Mouse (Mus musculus) heart, embryonic 15.5 days (tissue): Measurements from ENCODE around the gene Gm5108. TPM values are rescaled to one million over a fixed set of nuclear protein-coding genes. Genes with fewer than 3 reads are reported as not detected.
A peak's percentile ranks its signal among the peaks of the same experiment; 100 is the strongest.

Source experiments
- ATAC-seq: fragments of 200-750 bp; cut with Nextera tagmentation; replicated peaks from 2 replicates; pipeline ENCODE4 v1.8.0; 2017; ENCODE audit warnings: low read depth, moderate TSS enrichment; ENCODE audit not compliant: insufficient number of reproducible peaks, insufficient read depth, low FRiP score
- H3K27ac ChIP-seq: fragments of 300-500 bp; sonication (generic); 2 replicates; pipeline ENCODE4 v1.5.1; 2015; ENCODE audit warnings: mild to moderate bottlenecking, inconsistent platforms
- H3K27me3 ChIP-seq: fragments of 300-500 bp; sonication (generic); 2 replicates; pipeline ENCODE4 v1.6.1; 2015; ENCODE audit warnings: inconsistent platforms
- H3K36me3 ChIP-seq: fragments of 300-500 bp; sonication (generic); 2 replicates; pipeline ENCODE4 v1.6.1; 2015; ENCODE audit warnings: mild to moderate bottlenecking, inconsistent platforms
- H3K4me1 ChIP-seq: fragments of 300-500 bp; sonication (generic); replicated peaks from 2 replicates; pipeline ENCODE4 v1.6.1; 2015; ENCODE audit warnings: inconsistent platforms
- H3K4me2 ChIP-seq: fragments of 300-500 bp; sonication (generic); 2 replicates; pipeline ENCODE4 v1.6.1; 2015; ENCODE audit warnings: inconsistent platforms, mild to moderate bottlenecking, moderate library complexity
- H3K4me3 ChIP-seq: fragments of 300-500 bp; sonication (generic); 2 replicates; pipeline ENCODE4 v1.5.1; 2015; ENCODE audit warnings: mild to moderate bottlenecking, inconsistent platforms
- H3K9ac ChIP-seq: fragments of 300-500 bp; sonication (generic); 2 replicates; pipeline ENCODE4 v1.6.1; 2015; ENCODE audit warnings: mild to moderate bottlenecking, inconsistent platforms
- H3K9me3 ChIP-seq: fragments of 300-500 bp; sonication (generic); replicated peaks from 2 replicates; pipeline ENCODE4 v1.6.1; 2016; ENCODE audit warnings: inconsistent platforms
- WGBS: fragments of 180-500 bp; shearing (Covaris S2); methylation state at CpG from one replicate; pipeline ENCODE4 v1.1.7; 2015; ENCODE audit warnings: mixed read lengths; 5-methylcytosine and 5-hydroxymethylcytosine counted together
- polyA plus RNA-seq: library from polyadenylated mRNA; unstranded; fragments of >200 nt; fragmentation: Nextera tagmentation; extraction: Ambion mirVana; gene quantifications from 2 replicates; pipeline ENCODE4 v1.2.1, GENCODE M21; 2015

The Gm5108 gene
- polyA plus RNA-seq, 1 experiment from 2014 or later, result not detected

DNA sequence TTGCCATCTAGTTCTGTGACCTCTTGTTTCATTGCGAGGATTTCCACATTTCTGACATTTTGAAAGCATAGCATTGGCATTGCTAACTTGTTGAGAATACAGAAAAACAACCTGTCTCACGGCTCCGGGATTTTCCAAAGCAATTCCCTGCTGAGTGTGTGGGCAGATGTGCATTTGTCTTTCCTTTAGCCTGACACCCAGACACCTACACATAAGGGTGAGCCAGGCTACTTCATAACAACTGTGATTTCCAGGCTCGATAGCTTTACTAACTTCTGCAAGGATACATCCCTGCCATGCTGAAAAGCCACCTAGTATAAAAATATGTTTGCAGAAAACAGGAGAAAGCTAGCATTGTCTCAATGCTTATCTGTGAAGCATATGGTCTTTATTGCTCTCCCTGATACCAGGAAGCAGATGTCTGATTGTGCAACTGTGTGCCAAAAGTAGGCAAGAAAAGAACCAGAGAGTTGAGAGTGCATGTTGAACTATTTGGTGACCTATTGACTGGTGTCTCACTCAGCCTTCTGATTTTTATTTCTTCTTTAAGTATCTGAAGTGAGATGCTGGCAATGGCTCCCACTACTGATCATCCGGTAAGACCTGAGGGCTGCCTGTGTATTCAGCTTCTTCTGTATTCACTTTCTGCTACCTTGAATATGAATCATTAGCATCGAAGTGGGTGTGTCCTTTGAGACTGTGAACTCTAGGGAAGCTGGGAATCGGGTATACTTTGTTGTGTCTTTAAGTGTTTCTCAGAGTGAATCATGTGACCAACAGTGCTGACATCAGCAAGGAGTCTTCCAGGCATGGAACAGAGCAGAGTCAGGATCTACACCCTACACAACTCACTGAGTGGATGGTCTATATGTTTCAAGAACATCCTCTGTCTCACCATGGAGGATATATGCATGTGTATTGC is 20.5 kb downstream of the Gm5108 start:
- Histone ChIP-seq H3K9me3 (no peaks in the 10 kb centered on the region), H3K36me3 (no peaks in the 10 kb centered on the region), H3K27ac (no peak overlapping the region), H3K4me3 (no peak overlapping the region), H3K27me3 (no peaks in the 10 kb centered on the region), H3K4me2 (no peak overlapping the region), H3K9ac (no peak overlapping the region), H3K4me1 (no peaks in the 10 kb centered on the region)
- no peak for ATAC-seq
- WGBS, result 70% methylated on average over 7 of the region's 7 CpGs

- Histone ChIP-seq H3K4me1 (no peaks in the 10 kb centered on the region), H3K27me3 (no peaks in the 10 kb centered on the region), H3K9me3 (no peaks in the 10 kb centered on the region), H3K4me2 (no peak overlapping the region), H3K27ac (no peak overlapping the region), H3K36me3 (no peaks in the 10 kb centered on the region), H3K9ac (no peak overlapping the region), H3K4me3 (no peak overlapping the region)
- WGBS, result 73% methylated on average over 7 of the region's 7 CpGs
- ATAC-seq, result no peak
Observed at GRCm38 (mm10) chr5:67969536-67969935, 28.1 kb downstream of the Gm5108 start.

GRCm38 (mm10) chr5:67981946-67982526 is 40.6 kb downstream of the Gm5108 start:
- Histone ChIP-seq H3K9me3 (no peaks in the 10 kb centered on the region), H3K27me3 (no peaks in the 10 kb centered on the region), H3K4me1 (no peaks in the 10 kb centered on the region), H3K36me3 (no peaks in the 10 kb centered on the region), H3K27ac (no peak overlapping the region), H3K9ac (no peak overlapping the region), H3K4me3 (no peak overlapping the region), H3K4me2 (no peak overlapping the region)
- WGBS, result 57% methylated on average over 3 of the region's 3 CpGs
- no peak for ATAC-seq

- Histone ChIP-seq H3K9me3 (no peaks in the 10 kb centered on the region), H3K27me3 (no peaks in the 10 kb centered on the region), H3K27ac (no peak overlapping the region), H3K4me3 (no peak overlapping the region), H3K4me1 (no peaks in the 10 kb centered on the region), H3K4me2 (no peak overlapping the region), H3K36me3 (no peaks in the 10 kb centered on the region), H3K9ac (no peak overlapping the region)
- no peak for ATAC-seq
Observed at GRCm38 (mm10) chr5:67990426-67990825, 49.0 kb downstream of the Gm5108 start.

DNA sequence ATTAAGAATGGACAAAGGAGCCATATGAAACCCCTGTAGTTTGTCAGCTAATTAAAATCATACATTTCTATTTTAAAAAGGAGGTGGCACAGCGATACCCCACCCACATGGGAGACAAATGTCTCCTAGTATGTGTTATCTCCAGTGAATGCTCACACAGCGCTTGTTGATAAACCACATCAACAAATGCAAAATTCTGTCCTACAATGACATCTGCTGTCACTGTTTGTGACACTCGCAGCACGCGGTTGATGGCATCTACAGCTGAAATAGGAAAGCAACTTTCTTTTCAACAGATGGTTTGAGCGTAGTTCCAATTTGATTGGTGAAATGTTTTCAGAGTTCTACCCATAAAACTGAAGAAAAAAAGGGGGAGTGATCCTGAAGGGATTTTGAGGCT is 61.1 kb downstream of the Gm5108 start:
- Histone ChIP-seq H3K27me3 (no peaks in the 10 kb centered on the region), H3K36me3 (no peaks in the 10 kb centered on the region), H3K4me2 (no peak overlapping the region), H3K27ac (no peak overlapping the region), H3K9me3 (no peaks in the 10 kb centered on the region), H3K4me3 (no peak overlapping the region), H3K4me1 (no peaks in the 10 kb centered on the region), H3K9ac (no peak overlapping the region)
- ATAC-seq, result no peak
- WGBS, result 83% methylated on average over 6 of the region's 6 CpGs

DNA sequence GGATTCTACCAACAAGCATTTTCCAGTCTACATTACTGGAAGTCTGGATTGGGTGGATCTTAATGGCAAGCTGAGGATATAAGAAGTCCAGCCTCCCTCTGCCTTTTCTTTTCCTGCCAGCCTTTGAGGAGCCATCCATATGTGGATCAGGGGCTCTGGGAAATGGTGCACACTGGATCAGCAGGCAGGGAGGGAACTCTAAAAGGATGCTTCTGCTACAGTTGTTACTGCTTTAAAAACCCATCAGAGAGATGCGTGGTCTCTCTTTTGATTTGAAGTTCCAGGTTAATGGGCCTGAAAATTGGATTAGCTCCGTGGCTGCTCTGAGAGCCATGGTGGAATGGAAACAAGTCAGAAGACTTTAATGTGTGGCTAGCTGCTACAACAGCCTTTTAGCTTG is 62.4 kb downstream of the Gm5108 start:
- Histone ChIP-seq H3K4me3 (no peak overlapping the region), H3K9ac (no peak overlapping the region), H3K4me1 (no peaks in the 10 kb centered on the region), H3K4me2 (no peak overlapping the region), H3K27me3 (no peaks in the 10 kb centered on the region), H3K36me3 (no peaks in the 10 kb centered on the region), H3K27ac (no peak overlapping the region), H3K9me3 (no peaks in the 10 kb centered on the region)
- WGBS, result 61% methylated on average over 2 of the region's 2 CpGs
- no peak for ATAC-seq

DNA sequence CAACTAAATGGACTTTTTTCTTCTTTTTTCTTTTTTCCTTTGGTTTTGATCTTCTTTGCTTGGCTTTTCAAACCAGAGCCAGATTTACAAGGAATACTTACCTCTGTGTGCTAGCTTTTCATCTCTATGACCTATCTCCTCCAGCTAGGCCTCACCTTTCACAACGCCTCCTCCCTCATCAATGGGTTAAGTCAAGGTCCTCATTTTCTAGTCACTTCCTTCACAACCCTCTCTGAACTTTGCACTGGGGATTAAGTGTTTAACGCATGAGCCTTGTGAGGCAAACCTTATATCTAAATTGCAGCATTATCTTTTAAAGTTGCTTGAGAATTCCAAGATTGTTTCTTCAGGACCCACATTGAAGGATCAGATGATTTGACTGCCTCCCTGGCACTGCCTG is 63.0 kb downstream of the Gm5108 start:
- no peak for ATAC-seq
- Histone ChIP-seq H3K27me3 (no peaks in the 10 kb centered on the region), H3K27ac (no peak overlapping the region), H3K4me3 (no peak overlapping the region), H3K4me1 (no peaks in the 10 kb centered on the region), H3K4me2 (no peak overlapping the region), H3K36me3 (no peaks in the 10 kb centered on the region), H3K9me3 (no peaks in the 10 kb centered on the region), H3K9ac (no peak overlapping the region)
- WGBS, result 86% methylated on average over 2 of the region's 2 CpGs

GRCm38 (mm10) chr5:68007074-68007473 is 65.6 kb downstream of the Gm5108 start:
- H3K4me2 ChIP-seq, result no peak overlapping the region
- H3K4me3 ChIP-seq, result no peak overlapping the region
- H3K9ac ChIP-seq, result no peak overlapping the region
- no peaks in the 10 kb centered on the region for H3K27me3 ChIP-seq
- WGBS, result 60% methylated on average over 4 of the region's 4 CpGs
- no peak overlapping the region for H3K27ac ChIP-seq
- ATAC-seq, result no peak
- no peaks in the 10 kb centered on the region for H3K36me3 ChIP-seq
- no peaks in the 10 kb centered on the region for H3K9me3 ChIP-seq
- H3K4me1 ChIP-seq, result 0 out of 2 replicates have a peak, but pooled peaks cover 9% of the 10 kb centered on the region

- Histone ChIP-seq H3K4me1 (0 out of 2 replicates have a peak, but pooled peaks cover 12% of the 10 kb centered on the region), H3K36me3 (no peaks in the 10 kb centered on the region), H3K27ac (peak overlapping the region; percentile 25; the same call in 1 of the 2 replicates), H3K27me3 (no peaks in the 10 kb centered on the region), H3K4me3 (no peak overlapping the region), H3K4me2 (no peak overlapping the region), H3K9me3 (no peaks in the 10 kb centered on the region), H3K9ac (no peak overlapping the region)
- ATAC-seq, result no peak
- 25% methylated on average over 3 of the region's 3 CpGs for WGBS
Observed at GRCm38 (mm10) chr5:68011569-68011968, 70.1 kb downstream of the Gm5108 start.

DNA sequence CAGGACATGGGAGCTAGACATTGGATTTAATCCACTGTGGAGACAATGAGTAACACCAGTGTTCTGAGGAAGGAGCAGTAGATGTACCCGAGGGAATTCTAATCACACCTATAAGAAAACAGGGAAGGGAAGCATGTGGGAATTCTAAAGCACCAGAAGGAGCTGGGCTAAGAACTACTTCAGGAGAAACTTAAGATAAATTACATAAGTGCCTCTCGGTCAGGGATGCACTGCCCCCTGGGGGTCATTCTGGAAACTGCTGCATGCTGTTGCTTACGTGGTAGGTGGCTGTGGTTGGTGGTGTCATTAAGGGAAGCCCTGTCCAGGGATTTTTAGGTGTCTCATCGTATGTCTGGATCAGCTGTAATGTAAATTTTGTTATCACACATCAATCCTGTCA is 71.1 kb downstream of the Gm5108 start:
- 15% methylated on average over 4 of the region's 4 CpGs for WGBS
- Histone ChIP-seq H3K27me3 (no peaks in the 10 kb centered on the region), H3K9ac (no peak overlapping the region), H3K27ac (0 out of 2 replicates have a peak overlapping the region, but pooled peaks have one; percentile 36), H3K4me1 (0 out of 2 replicates have a peak, but pooled peaks cover 12% of the 10 kb centered on the region), H3K4me2 (no peak overlapping the region), H3K4me3 (no peak overlapping the region), H3K9me3 (no peaks in the 10 kb centered on the region), H3K36me3 (no peaks in the 10 kb centered on the region)
- ATAC-seq, result no peak

DNA sequence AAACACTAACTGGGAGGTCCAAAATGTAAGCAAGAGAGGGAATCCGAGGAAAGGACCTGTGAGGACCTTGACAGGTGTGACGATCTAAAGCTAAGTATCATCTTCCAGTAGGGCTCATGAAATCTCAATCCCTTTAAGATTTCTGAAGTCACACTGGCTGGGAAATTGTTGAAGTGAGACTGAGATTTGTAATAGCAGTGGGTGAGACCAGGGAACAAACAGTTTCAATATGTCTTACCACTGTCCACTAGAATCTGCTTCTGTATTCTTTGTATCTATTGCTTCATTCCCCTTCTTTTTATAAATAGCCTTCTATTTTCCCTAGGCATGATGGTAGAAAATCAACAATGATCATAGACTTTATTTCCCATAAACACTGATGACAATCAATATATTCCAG is 79.4 kb downstream of the Gm5108 start:
- no peaks in the 10 kb centered on the region for H3K27me3 ChIP-seq
- H3K4me2 ChIP-seq, result no peak overlapping the region
- no peak overlapping the region for H3K4me3 ChIP-seq
- no peak for ATAC-seq
- H3K27ac ChIP-seq, result no peak overlapping the region
- H3K9ac ChIP-seq, result no peak overlapping the region
- H3K9me3 ChIP-seq, result no peaks in the 10 kb centered on the region
- no peaks in the 10 kb centered on the region for H3K4me1 ChIP-seq
- WGBS, result 75% methylated on average over 2 of the region's 2 CpGs
- H3K36me3 ChIP-seq, result no peaks in the 10 kb centered on the region
